Mouse (Mus musculus) liver, embryonic 14.5 days (tissue): ENCODE measurements around the gene Khk. TPM values are rescaled to one million over a fixed set of nuclear protein-coding genes. Genes with fewer than 3 reads are reported as not detected.

Experiments used
- ATAC-seq: fragments of 200-750 bp; cut with Nextera tagmentation; 2 replicates; pipeline ENCODE4 v1.8.0; 2017; ENCODE audit warnings: moderate number of reproducible peaks, mild to moderate bottlenecking, moderate library complexity; ENCODE audit not compliant: insufficient read depth
- DNase-seq, 3 experiments: peaks; one replicate each; pipeline ENCODE4 v3.0.0-alpha.2; 2012 to 2013; ENCODE audit warnings: low read depth in 3 of 3, low spot score in 3 of 3
- H3K27ac ChIP-seq: fragments of 300-500 bp; sonication (generic); 2 replicates; pipeline ENCODE4 v1.5.1; 2014; ENCODE audit warnings: moderate library complexity, mild to moderate bottlenecking, control low read depth, inconsistent platforms
- H3K27me3 ChIP-seq: fragments of 300-500 bp; sonication (generic); 2 replicates; pipeline ENCODE4 v1.6.1; 2014; ENCODE audit warnings: mild to moderate bottlenecking, low read length, moderate library complexity; ENCODE audit not compliant: control insufficient read depth, insufficient read depth
- H3K36me3 ChIP-seq: fragments of 300-500 bp; sonication (generic); replicated peaks from 2 replicates; pipeline ENCODE4 v1.6.1; 2014; ENCODE audit warnings: low read depth; ENCODE audit not compliant: control insufficient read depth, insufficient read depth
- H3K4me1 ChIP-seq, 2 experiments: fragments of 200-500 bp in 1 of 2; fragments of 300-500 bp in 1 of 2; sonication (generic) in 1 of 2; replicated peaks; 2 replicates each; pipeline ENCODE4 v1.6.1; 2012 to 2014; ENCODE audit warnings: antibody characterized with exemption in 1 of 2, inconsistent platforms in 1 of 2, low read length in 1 of 2; ENCODE audit not compliant: control insufficient read depth in 2 of 2, insufficient read depth in 2 of 2
- H3K4me2 ChIP-seq: fragments of 300-500 bp; sonication (generic); 2 replicates; pipeline ENCODE4 v1.6.1; 2014; ENCODE audit warnings: low read depth, mild to moderate bottlenecking, control low read depth, moderate library complexity
- H3K4me3 ChIP-seq, 2 experiments: fragments of 200-500 bp in 1 of 2; fragments of 300-500 bp in 1 of 2; sonication (generic) in 1 of 2; 2 replicates each; pipeline ENCODE4 v1.5.1; 2012 to 2014; ENCODE audit warnings: low read depth in 2 of 2, low read length in 2 of 2, mild to moderate bottlenecking in 2 of 2, control low read depth in 1 of 2, inconsistent platforms in 1 of 2, moderate library complexity in 1 of 2; ENCODE audit not compliant: insufficient read depth in 1 of 2
- H3K9ac ChIP-seq: fragments of 300-500 bp; sonication (generic); replicated peaks from 2 replicates; pipeline ENCODE4 v1.6.1; 2014; ENCODE audit warnings: mild to moderate bottlenecking, control low read depth, moderate library complexity
- H3K9me3 ChIP-seq: fragments of 300-500 bp; sonication (generic); 2 replicates; pipeline ENCODE4 v1.6.1; 2016; ENCODE audit warnings: low read length, mixed read lengths; ENCODE audit not compliant: control insufficient read depth
- CTCF ChIP-seq: IDR thresholded peaks from 2 replicates; pipeline ENCODE4 v1.5.1; 2016; ENCODE audit warnings: antibody characterized with exemption, low read depth, control low read depth
- EP300 ChIP-seq: IDR thresholded peaks from 2 replicates; pipeline ENCODE4 v1.6.1; 2016; ENCODE audit warnings: antibody characterized with exemption, low read depth
- WGBS: fragments of 180-500 bp; shearing (Covaris S2); extraction: QIAGEN DNeasy Blood & Tissue Kit; methylation state at CpG from one replicate; pipeline ENCODE4 v1.1.7; 2014; ENCODE audit not compliant: insufficient replicate concordance; 5-methylcytosine and 5-hydroxymethylcytosine counted together
- polyA plus RNA-seq, 2 experiments: library from polyadenylated mRNA; depleted of rRNA in 1 of 2; stranded (reverse) in 1 of 2; unstranded in 1 of 2; fragments of >200 nt; fragmentation: Nextera tagmentation in 1 of 2; extraction: Ambion mirVana in 1 of 2; gene quantifications; 2 replicates each; pipeline versions ENCODE4 v1.2.1 to v1.2.3; 2012 to 2014

Gene Khk
- polyA plus RNA-seq, 2 experiments = 30.3 to 38.8 TPM

DNA sequence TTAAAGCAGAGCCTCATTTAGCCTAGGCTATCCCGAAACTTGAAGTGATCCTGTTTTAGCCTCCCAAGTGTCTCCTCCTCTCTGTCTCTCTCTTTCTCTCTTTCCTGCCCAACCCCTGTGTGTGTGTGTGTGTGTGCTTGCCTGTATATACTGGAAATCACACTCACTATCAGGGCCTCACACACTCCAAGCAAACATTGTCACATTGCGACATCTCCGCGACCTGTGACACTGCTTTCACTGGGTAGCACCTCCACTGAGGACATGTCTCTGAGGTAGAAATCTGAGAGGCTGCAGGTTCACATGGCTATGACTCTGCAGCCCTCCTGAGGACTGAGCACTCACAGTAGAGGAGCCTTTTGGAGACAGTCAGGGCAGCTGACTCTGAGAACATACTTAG is 45.0 kb downstream of the Khk start:
- no peak overlapping the region for H3K4me2 ChIP-seq
- H3K4me3 ChIP-seq = no peak overlapping the region
- H3K27me3 ChIP-seq = no peaks in the 10 kb centered on the region
- ATAC-seq = peak; percentile 40
- no peak for TF ChIP-seq CTCF
- no peak for TF ChIP-seq EP300
- 66% methylated on average over 4 of the region's 4 CpGs for WGBS
- no peak overlapping the region for H3K9ac ChIP-seq
- no peaks in the 10 kb centered on the region for H3K9me3 ChIP-seq
- H3K27ac ChIP-seq = no peak overlapping the region
- H3K4me1 ChIP-seq = peaks cover 4 to 8% of the 10 kb centered on the region in 2 experiments
- no peaks in the 10 kb centered on the region for H3K36me3 ChIP-seq
- DNase-seq = peak in 1 of 3 experiments; percentile 40

DNA sequence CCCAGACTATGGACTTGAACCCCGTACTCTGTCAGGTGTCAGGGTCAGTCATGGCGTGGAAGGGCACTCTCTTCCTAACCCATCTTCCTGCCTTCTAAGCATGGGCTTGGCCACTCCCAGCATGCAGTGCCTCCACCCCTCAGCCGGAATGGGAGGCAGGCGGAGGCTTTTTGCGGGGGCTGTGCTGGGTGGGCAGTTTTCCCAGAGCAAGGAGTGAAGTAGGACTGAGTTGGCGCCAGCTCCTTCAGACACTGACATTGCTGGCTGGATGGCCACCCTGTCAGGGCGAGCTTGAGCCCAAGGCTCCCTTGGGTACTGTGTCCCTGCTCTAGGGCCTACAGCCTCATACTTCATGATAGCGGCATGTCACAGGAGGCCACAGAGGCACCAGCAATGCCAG is 47.2 kb downstream of the Khk start, which contains the start of gene Tcf23:
Gene Tcf23 (plus strand): TSS at position 247 of the 400 bp plus-strand sequence.
- ATAC-seq (no peak), DNase-seq (no peak)
- no peak within 1 kb of the TSS for H3K4me3 ChIP-seq
- H3K27me3 ChIP-seq = no peaks in the 10 kb centered on the region
- peaks cover 4 to 8% of the 10 kb centered on the region in 2 experiments for H3K4me1 ChIP-seq
- no peak within 1 kb of the TSS for H3K9ac ChIP-seq
- no peak within 1 kb of the TSS for H3K4me2 ChIP-seq
- TF ChIP-seq CTCF = no peak
- TF ChIP-seq EP300 = no peak
- no peak within 1 kb of the TSS for H3K27ac ChIP-seq
- 68% methylated on average over 8 of the region's 8 CpGs for WGBS
- no peaks in the 10 kb centered on the region for H3K36me3 ChIP-seq
- H3K9me3 ChIP-seq = no peaks in the 10 kb centered on the region

DNA sequence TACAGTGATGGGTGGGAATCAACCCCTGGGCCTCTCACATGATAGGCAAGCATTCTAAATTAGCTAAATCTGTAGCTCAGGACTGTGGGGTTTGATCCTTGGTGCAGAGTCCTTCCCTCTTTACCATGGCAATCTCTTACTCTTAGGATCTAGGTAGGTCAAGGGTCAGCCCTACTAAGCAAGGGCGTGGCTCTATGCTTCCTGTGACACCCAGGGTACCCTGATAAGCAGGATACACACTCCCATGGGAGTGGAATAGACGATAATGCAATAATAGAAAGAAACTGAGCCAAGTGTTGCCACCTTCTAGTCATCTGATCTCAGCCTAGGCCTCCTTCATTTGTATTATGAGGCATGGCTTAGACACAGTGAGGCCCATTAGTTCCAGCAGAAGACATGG is 48.2 kb downstream of the Khk start:
- no peak for DNase-seq
- Histone ChIP-seq H3K27me3 (no peaks in the 10 kb centered on the region), H3K9ac (no peak overlapping the region), H3K36me3 (no peaks in the 10 kb centered on the region), H3K4me1 (peaks cover 4 to 8% of the 10 kb centered on the region in 2 experiments), H3K27ac (no peak overlapping the region), H3K4me2 (no peak overlapping the region), H3K4me3 (no peak overlapping the region), H3K9me3 (no peaks in the 10 kb centered on the region)
- peak; percentile 37; the same call in 1 of the 2 replicates for ATAC-seq
- TF ChIP-seq CTCF = no peak
- no peak for TF ChIP-seq EP300
- WGBS = 10% methylated on average over 2 of the region's 2 CpGs

DNA sequence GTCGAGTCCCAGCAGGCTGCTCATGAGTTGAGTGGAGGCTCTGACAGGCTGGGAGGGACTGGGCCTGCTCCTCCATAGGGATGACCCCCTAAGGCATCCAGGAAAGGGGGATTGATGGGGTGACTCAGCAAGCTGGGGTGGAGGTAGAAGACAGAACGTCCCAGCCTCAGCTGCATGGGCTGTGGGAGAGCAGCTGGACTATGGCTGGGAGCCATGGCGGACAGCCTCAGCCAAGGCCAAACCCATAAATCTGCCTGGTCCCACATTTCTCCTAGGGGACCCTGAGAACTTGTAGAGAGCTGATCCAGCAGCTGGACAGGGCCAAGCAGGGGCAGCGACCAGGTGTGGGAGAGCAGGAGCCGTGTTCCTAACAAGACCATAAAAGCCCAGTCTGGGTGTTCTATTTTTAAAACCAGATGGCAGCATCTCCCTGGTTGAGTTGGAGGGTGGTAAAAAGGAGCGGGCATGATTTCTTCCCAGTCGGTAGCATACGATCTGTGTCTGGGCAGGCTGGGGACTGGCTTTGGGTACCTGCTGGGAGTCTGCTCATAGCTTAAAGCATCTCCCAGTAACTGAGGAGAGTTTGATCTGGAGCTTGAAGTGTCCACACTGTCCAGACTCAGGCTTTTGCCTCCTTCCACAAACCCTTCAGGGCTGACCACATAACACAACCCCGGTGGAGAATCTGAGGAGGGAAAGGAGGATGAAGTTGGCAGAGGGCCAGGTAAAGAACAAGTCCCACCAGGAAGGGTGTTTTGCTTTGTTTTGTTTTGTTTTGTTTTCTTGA is 53.8 kb downstream of the Khk start:
- DNase-seq = no peak
- 58% methylated on average over 9 of the region's 9 CpGs for WGBS
- no peaks in the 10 kb centered on the region for H3K27me3 ChIP-seq
- H3K4me1 ChIP-seq = no peaks in the 10 kb centered on the region
- no peak overlapping the region for H3K4me3 ChIP-seq
- no peak overlapping the region for H3K4me2 ChIP-seq
- H3K27ac ChIP-seq = no peak overlapping the region
- no peaks in the 10 kb centered on the region for H3K36me3 ChIP-seq
- no peak for ATAC-seq
- TF ChIP-seq EP300 (no peak), CTCF (no peak)
- H3K9me3 ChIP-seq = no peaks in the 10 kb centered on the region
- H3K9ac ChIP-seq = no peak overlapping the region

Other genes with a start within 250 kb of the Khk start
- 0.15 and 0.49 TPM in 2 replicates for gene Dpysl5, start 209.9 kb upstream of the Khk start, polyA plus RNA-seq (2012; rRNA removed)
- 0.10 and 0.23 TPM in 2 replicates for gene Dpysl5, start 209.9 kb upstream of the Khk start, polyA plus RNA-seq (2014; fragmentation: Nextera tagmentation; extraction: Ambion mirVana)
- 1.9 and 2.4 TPM in 2 replicates for gene Mapre3, start 106.8 kb upstream of the Khk start, polyA plus RNA-seq (2012; rRNA removed)
- gene Mapre3, start 106.8 kb upstream of the Khk start, polyA plus RNA-seq (2014; fragmentation: Nextera tagmentation; extraction: Ambion mirVana) = 1.2 and 1.4 TPM in 2 replicates
- 21.8 and 26.1 TPM in 2 replicates for gene Tmem214, start 53.4 kb upstream of the Khk start, polyA plus RNA-seq (2012; rRNA removed)
- gene Tmem214, start 53.4 kb upstream of the Khk start, polyA plus RNA-seq (2014; fragmentation: Nextera tagmentation; extraction: Ambion mirVana) = 25.0 and 25.8 TPM in 2 replicates
- gene Agbl5, start 32.7 kb upstream of the Khk start, polyA plus RNA-seq (2012; rRNA removed) = 5.0 and 6.0 TPM in 2 replicates
- gene Agbl5, start 32.7 kb upstream of the Khk start, polyA plus RNA-seq (2014; fragmentation: Nextera tagmentation; extraction: Ambion mirVana) = 4.8 and 5.1 TPM in 2 replicates
- gene Ost4, start 13.6 kb upstream of the Khk start, polyA plus RNA-seq (2012; rRNA removed) = 142 and 216 TPM in 2 replicates
- gene Ost4, start 13.6 kb upstream of the Khk start, polyA plus RNA-seq (2014; fragmentation: Nextera tagmentation; extraction: Ambion mirVana) = 412 and 420 TPM in 2 replicates
- gene Emilin1, start 8.0 kb upstream of the Khk start, polyA plus RNA-seq (2012; rRNA removed) = 18.4 and 22.2 TPM in 2 replicates
- gene Emilin1, start 8.0 kb upstream of the Khk start, polyA plus RNA-seq (2014; fragmentation: Nextera tagmentation; extraction: Ambion mirVana) = 21.3 and 23.2 TPM in 2 replicates
- 2.9 and 4.2 TPM in 2 replicates for gene Cgref1, start 24.2 kb downstream of the Khk start, polyA plus RNA-seq (2012; rRNA removed)
- gene Cgref1, start 24.2 kb downstream of the Khk start, polyA plus RNA-seq (2014; fragmentation: Nextera tagmentation; extraction: Ambion mirVana) = 5.1 and 5.4 TPM in 2 replicates
- 89.2 and 95.2 TPM in 2 replicates for gene Preb, start 38.9 kb downstream of the Khk start, polyA plus RNA-seq (2012; rRNA removed)
- 53.8 and 59.6 TPM in 2 replicates for gene Preb, start 38.9 kb downstream of the Khk start, polyA plus RNA-seq (2014; fragmentation: Nextera tagmentation; extraction: Ambion mirVana)
- gene Tcf23, start 47.2 kb downstream of the Khk start, polyA plus RNA-seq (2012; rRNA removed) = 0.01 TPM in 2 replicates
- 0.09 TPM in 1 of 2 replicates, not detected in the other for gene Tcf23, start 47.2 kb downstream of the Khk start, polyA plus RNA-seq (2014; fragmentation: Nextera tagmentation; extraction: Ambion mirVana)
- 28.8 and 31.0 TPM in 2 replicates for gene Atraid, start 126.9 kb downstream of the Khk start, polyA plus RNA-seq (2012; rRNA removed)
- gene Atraid, start 126.9 kb downstream of the Khk start, polyA plus RNA-seq (2014; fragmentation: Nextera tagmentation; extraction: Ambion mirVana) = 50.4 and 53.2 TPM in 2 replicates
- gene Slc5a6, start 127.5 kb downstream of the Khk start, polyA plus RNA-seq (2012; rRNA removed) = 4.2 and 5.2 TPM in 2 replicates
- gene Slc5a6, start 127.5 kb downstream of the Khk start, polyA plus RNA-seq (2014; fragmentation: Nextera tagmentation; extraction: Ambion mirVana) = 2.2 and 2.3 TPM in 2 replicates
- gene Cad, start 133.3 kb downstream of the Khk start, polyA plus RNA-seq (2012; rRNA removed) = 18.2 and 20.4 TPM in 2 replicates
- gene Cad, start 133.3 kb downstream of the Khk start, polyA plus RNA-seq (2014; fragmentation: Nextera tagmentation; extraction: Ambion mirVana) = 14.0 and 15.8 TPM in 2 replicates
- gene Dnajc5g, start 184.9 kb downstream of the Khk start, polyA plus RNA-seq (2012; rRNA removed) = not detected in 2 replicates
- gene Dnajc5g, start 184.9 kb downstream of the Khk start, polyA plus RNA-seq (2014; fragmentation: Nextera tagmentation; extraction: Ambion mirVana) = not detected in 2 replicates
- 0.26 and 0.40 TPM in 2 replicates for gene Slc30a3, start 186.8 kb downstream of the Khk start, polyA plus RNA-seq (2012; rRNA removed)
- 0.14 and 0.41 TPM in 2 replicates for gene Slc30a3, start 186.8 kb downstream of the Khk start, polyA plus RNA-seq (2014; fragmentation: Nextera tagmentation; extraction: Ambion mirVana)
- gene Trim54, start 195.3 kb downstream of the Khk start, polyA plus RNA-seq (2012; rRNA removed) = not detected in 2 replicates
- gene Trim54, start 195.3 kb downstream of the Khk start, polyA plus RNA-seq (2014; fragmentation: Nextera tagmentation; extraction: Ambion mirVana) = not detected in 2 replicates
- gene Ucn, start 217.4 kb downstream of the Khk start, polyA plus RNA-seq (2012; rRNA removed) = not detected in 2 replicates
- not detected in 2 replicates for gene Ucn, start 217.4 kb downstream of the Khk start, polyA plus RNA-seq (2014; fragmentation: Nextera tagmentation; extraction: Ambion mirVana)
- 16.9 and 18.9 TPM in 2 replicates for gene Mpv17, start 232.8 kb downstream of the Khk start, polyA plus RNA-seq (2012; rRNA removed)
- gene Mpv17, start 232.8 kb downstream of the Khk start, polyA plus RNA-seq (2014; fragmentation: Nextera tagmentation; extraction: Ambion mirVana) = 14.2 and 16.0 TPM in 2 replicates